Mouse (Mus musculus) left cerebral cortex, adult 8-10 months (tissue): ENCODE measurements around the gene Mgll. TPM values are rescaled to one million over a fixed set of nuclear protein-coding genes. Genes with fewer than 3 reads are reported as not detected.

ENCODE experiments used
- DNase-seq, 2 experiments: peaks; one replicate each; pipeline ENCODE4 v3.0.0; 2022; ENCODE audit warnings: low spot score in 2 of 2
- total RNA-seq, 4 experiments: library from RNA; stranded (reverse); gene quantifications; 2 replicates each; pipeline ENCODE4 v1.2.4; 2022

The Mgll gene
- total RNA-seq: 100 to 1,000 TPM; 167 to 184 (median 176) TPM

DNA sequence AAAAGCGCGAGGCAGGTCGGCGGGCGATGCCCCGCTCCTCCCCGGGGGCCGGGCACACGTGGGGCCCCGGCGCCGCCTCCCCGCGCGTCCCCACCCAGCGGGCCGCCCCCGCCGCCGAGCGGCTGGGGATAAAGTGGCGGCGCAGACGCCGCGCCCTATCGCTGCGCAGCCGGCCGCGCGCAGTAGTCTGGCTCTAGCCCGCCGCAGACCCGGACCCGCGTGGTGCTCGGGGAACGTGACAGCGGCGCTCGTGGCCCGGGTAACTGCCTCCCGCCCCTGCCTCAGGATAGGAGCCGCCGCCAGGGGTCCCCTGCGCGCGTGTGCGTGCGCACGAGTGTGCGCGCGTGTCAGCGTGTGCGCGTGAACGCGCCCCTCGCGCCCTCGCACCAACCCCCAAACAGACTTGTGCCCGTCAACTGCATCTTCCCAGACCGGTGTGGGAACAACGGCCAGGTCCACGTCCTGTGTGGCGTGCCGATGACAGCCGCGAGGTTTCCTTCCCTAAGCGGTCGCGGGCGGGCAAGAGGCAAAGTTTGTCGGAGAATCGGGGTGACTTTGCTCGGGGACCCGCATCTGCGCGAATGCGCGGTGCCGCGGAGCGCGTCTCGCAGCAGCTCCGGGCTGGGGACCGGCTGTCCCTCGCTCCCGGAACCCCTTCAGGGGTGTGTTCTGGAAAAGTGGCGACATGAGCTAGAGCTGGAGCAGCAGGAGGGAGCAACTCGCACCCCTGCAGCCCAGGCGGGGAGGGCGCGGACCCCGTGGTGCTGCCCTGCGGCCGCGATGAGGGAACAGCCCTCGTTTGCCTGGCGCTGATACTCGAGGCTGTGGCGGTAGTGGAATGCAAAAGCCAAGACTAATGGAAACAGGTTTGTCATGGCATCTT lies at the start of gene Mgll:
Gene Mgll, plus strand, starts transcription at position 100 of the 883 bp plus-strand sequence.
- peak; percentile 63 to 72 for DNase-seq

- no peak for DNase-seq
These were observed 48.4 kb upstream of the Mgll start for GRCm38 (mm10) chr6:88675815-88676214.

- DNase-seq: no peak
These were observed 47.2 kb upstream of the Mgll start for GRCm38 (mm10) chr6:88676753-88677736.

DNA sequence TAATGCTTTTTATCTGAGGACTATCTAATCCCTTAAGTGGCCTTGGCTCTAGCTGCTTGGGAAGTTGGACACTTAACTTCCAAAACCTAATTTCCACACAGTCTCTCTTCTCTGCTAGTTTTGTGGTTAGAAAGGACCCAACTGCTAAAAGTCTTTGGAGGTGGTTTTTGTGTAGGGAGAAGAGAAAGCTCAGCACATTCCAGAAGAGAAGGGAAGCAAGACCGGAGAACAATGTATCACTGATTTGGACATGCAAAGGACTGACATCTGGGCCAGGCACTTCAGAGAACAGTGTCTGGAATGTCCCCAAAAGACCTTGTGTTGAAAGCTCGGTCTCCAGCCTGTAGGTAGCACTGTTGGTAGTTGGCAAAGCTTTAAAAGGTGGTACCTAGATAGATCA lies 46.5 kb upstream of the Mgll start:
- DNase-seq: no peak

- DNase-seq: no peak
These were observed 43.2 kb upstream of the Mgll start for GRCm38 (mm10) chr6:88681026-88681425.

- no peak for DNase-seq
These were observed 40.7 kb upstream of the Mgll start for GRCm38 (mm10) chr6:88683380-88684053.

- no peak for DNase-seq
These were observed 36.0 kb upstream of the Mgll start for GRCm38 (mm10) chr6:88688171-88688570.

DNA sequence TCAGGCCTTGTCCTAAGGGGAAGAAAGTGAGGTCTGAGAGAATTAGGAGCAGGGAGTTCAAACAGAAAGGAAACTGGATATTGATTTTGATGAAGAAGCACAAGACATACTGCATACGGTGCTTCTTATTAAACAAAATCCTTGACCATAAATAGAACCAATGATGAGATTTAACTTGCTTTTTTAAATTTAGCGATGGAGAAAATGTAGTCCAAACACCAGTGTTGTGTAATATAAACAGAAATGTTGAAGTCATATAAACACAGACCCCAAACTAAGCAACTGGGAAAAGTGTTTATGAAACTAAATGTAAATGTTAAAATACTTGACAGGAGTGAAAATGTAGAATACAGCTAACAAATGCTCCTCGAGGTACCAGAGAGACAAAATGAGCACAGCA lies 35.5 kb upstream of the Mgll start:
- no peak for DNase-seq

DNA sequence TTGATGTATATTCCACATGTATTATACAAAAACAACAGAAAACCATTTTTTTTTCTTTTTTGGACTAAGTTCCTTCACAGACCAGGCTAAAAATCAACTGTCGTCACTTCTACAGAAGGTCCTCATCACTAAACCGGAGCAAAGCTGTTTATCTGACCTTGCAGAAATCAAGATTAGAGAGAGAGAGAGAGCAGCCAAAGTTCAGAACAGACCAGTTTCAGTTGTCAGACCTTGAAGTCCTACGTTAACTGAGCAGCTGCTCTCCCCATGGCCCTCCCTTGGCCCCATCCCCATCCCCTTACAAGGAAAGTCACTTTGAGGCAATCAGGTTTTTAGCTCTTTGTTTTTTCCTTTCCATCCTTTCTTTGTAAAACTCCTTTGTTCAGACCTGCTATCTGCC lies 34.0 kb upstream of the Mgll start:
- DNase-seq: no peak

DNA sequence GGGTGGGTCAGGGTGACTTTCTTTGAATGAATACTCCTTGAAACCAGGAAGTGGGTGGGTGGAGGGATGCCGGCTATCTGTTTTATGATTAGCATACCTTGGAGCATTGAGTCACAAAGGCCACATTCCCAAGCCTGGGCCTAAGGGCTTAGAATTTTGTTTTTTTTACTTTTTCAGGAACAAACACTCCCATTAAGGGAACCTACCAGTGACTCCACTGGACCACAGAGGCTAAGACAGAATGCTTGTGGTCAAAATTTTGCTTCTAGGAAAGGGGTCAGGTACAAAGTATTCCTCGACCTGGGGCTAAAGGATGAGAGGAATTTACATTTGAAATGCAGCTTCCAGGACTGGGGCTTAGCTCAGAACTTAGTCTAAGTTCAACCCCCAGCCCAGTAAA lies 32.9 kb upstream of the Mgll start:
- DNase-seq: no peak

DNA sequence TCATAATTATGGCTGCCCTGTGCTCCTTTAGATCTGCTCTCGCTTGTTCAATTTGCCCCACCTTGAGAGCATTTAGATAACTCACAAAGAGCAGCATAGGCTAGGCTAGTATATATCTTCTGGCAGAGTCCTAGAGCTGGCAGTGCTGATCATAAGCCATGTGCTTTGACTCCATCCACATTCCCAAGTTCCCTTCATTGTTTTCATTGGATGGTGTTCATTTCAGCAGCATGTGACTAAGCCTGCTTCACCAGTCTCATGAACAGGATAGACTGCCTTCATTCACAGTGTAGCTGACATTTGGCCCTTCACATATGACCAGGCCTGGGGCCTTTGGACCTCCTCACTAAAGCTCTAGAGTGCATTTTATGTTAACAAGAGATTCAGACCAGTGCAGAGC lies 21.3 kb upstream of the Mgll start:
- no peak for DNase-seq

DNA sequence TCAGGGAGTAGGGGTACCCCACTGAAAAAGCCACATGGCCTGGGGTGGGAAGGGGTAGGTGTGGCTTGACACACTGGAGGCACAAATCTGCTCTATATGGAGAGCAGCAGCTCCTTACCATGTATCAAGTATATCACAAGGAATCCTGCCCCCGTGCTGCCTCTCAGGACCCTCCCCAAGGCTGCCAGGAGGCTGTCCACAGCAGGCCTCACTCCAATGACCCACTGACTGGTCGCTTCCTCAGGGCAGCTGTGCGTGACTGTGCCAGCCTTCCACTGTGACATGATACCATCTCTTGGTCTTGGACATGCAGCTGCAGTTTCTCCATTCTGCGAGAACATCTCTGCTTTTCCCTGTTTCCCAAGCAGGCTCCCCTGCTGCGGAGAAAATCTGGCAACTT lies 20.5 kb upstream of the Mgll start:
- no peak for DNase-seq

GRCm38 (mm10) chr6:88708401-88709278 lies 15.6 kb upstream of the Mgll start:
- DNase-seq: no peak

DNA sequence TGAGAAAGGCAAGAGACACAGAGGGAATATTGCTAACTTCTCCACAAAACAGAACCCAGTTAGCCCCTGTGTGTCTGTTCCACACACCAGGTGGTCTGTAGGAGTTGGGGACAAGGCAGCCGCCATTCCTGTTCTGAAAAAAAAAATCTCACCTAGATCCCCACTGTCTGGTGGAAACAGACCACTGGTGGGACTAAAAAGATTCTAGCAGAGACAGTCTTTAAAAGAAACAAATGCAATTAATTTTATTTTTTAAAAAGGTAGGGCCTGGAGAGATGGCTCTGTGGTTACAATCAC lies 15.0 kb upstream of the Mgll start:
- no peak for DNase-seq

DNA sequence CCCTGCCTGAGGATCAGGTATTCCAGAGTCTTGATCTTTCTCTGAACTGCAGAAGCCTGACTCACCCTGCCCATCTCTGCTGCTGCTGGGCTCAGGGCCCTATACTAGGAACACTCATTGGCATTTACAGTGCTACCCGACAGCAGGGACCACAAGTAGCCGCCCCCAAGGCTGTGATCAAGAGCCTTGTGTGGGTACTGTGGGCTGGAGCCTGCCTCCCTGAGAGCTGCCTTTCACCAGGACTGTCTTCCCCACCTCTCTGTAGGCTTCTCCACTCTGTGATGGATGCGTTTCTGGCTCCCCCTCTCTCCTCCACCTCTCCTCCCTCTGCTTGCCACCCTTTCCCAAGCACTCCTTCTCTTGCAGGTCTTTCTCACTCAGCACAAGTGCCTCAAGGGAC lies 12.9 kb upstream of the Mgll start:
- peak in 1 of 2 experiments; percentile 71 for DNase-seq

DNA sequence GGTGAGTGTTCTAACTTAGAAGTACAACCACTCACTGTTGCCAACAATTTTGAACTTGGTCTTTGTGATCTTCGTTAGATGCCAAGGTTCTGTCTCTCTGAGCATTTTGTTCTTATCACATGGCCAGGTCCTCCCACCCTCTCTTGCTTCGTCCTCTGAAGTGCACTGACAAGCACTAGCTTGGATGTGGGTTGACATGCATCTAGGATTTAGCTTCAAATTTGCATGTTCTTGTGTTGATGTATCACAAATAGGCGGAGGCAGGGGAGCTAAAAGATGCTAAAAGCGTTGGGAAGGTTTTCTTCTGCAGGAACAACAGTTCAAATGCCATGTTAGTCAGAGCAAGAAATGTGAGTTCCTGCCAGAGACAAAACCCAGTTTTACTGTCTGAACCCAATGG lies 12.1 kb upstream of the Mgll start:
- peak in 1 of 2 experiments; percentile 24 for DNase-seq

DNA sequence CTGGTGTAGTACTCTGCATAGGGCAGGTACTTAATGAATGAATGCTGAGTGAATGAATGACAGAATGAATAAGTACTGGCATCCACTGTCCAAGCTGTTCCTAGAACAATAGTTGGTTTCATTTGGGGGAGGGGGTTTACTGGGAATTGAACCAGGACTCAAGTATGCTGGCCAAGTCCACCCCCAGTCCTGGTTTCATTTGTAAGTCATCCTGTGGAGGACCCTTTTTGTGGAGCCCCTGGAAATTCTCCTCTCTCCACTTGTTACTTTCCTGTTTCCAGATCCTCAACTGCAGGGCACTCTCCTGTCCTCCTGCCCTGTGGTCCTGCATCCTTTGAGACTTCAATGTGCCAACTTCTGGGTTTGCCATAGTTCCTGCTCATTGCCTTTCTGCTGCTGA lies 10.9 kb upstream of the Mgll start:
- no peak for DNase-seq

DNA sequence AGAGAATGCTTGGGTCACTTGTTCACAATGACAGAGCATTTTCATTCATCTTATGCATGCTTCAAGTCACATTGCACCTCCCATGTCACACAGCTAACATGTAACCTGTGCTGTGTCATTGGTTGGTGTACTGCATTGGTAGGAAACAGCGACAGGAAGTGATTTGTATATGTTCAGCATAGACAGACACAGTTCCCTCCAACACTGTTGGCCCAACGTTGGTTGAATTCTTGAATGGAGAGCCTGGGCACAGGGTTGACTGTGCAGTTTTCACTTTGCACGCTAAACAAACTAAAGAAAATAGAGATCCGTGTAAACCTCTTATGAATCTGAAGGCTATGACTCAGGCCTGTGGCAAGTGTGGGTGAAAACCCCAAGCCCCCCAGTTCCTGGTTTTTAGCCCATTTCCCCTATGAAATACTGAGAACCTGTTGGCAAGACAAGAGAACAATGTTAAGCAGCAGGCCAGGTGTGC lies 10.0 kb upstream of the Mgll start:
- DNase-seq: no peak

- no peak for DNase-seq
These were observed 8.8 kb upstream of the Mgll start for GRCm38 (mm10) chr6:88715378-88715781.

- no peak for DNase-seq
These were observed 8.2 kb upstream of the Mgll start for GRCm38 (mm10) chr6:88715966-88716365.
